Mouse (Mus musculus): ENCODE results near the gene Tbc1d22a.

DNA sequence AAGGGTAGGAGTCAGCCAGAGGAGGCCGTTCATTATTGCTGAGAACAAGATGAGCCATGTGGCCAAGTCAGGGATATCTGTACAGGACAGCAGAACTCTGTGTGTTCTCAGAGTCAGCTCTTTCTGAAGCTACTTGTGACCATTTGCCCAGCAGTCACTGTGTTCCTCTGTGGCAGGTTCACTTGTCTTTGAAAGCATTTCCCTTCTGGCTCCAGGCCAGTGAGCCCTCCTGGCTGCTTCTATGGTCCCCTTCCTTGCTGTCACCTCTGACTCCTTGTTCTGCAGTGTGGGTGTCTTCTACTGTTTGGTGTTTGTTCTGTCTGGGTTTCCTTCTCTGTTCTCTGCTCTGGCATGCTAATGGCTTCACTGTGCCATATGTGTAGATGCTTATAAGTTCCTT lies 121.5 kb downstream of the Tbc1d22a start:
- TF ChIP-seq POLR2A (IDR thresholded peaks at IDR 0.05; ENCODE audit: low read depth, low read length) (no peak), CTCF (IDR thresholded peaks at IDR 0.05; ENCODE audit: extremely low read depth, insufficient read length, insufficient replicate concordance, low read depth, low read length) (no peak)
